Mouse (Mus musculus) left cerebral cortex, postnatal 4 days (tissue): Measurements from ENCODE around the gene Rps6ka1. TPM values are rescaled to one million over a fixed set of nuclear protein-coding genes. Genes with fewer than 3 reads are reported as not detected.

Experiments
- DNase-seq: peaks from one replicate; pipeline ENCODE4 v3.0.0-alpha.2; 2022
- intact Hi-C: fragments of 180-260 bp; cut with DNase I; formaldehyde crosslinking; loops from one replicate; pipeline ENCODE4 v1.15.1; 2025
- total RNA-seq, 2 experiments: library from RNA; stranded (reverse); gene quantifications; 2 replicates each; pipeline ENCODE4 v1.2.3; 2021

Gene Rps6ka1
- total RNA-seq, 2 experiments from 2014 or later: 16.8 to 18.7 TPM

GRCm38 (mm10) chr4:133899241-133899800, 11.7 kb upstream of the Rps6ka1 start:
- DNase-seq: no peak
- intact Hi-C loops: no loop called here

GRCm38 (mm10) chr4:133898151-133898550, 10.6 kb upstream of the Rps6ka1 start:
- DNase-seq: no peak

DNA sequence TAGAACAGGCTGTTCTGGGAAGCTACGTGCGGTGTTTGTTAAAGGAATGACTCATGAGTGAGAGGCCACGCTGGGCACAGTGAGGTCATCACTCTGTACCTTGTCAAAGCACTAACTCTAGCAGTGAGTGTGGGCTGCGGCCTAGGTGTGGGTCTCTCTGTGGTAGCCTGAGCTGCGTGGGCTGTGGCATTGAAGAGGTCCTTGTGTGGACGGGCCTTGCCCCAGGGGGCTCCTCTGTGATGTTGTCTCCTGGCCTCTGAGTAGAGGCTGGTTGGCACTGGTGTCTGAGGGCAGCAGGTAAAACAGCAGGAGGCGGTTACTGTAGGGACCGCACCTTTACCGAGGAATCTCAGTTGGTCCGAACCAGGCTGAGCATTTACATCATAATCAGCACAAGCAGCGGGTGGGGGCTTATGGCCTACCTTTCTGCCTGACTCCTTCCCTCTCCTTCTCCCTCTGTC, 9.9 kb upstream of the Rps6ka1 start:
- DNase-seq: no peak
- intact Hi-C loops: no loop called here

More at GRCm38 (mm10) chr4:133898151-133898550, 10.6 kb upstream of the Rps6ka1 start:
- intact Hi-C loops: no loop called here

DNA sequence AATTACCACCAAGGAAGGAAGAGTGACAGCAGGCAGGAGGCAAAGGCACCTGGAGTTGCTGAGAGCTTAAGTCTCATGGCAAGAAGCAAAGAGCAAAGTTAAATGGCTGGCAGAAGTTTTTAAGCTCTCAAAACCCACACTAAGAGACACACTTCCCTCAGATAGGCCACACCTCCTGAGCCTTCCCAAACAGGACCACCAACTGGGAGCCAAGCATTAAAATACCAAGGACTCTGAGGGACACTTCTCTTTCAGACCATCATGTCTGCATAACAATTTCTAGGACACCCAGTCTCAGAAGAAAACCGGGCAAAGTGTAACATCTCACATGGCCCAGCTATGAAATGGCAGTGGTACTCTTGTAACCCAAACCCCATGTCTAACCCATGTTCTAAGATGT, 9.4 kb upstream of the Rps6ka1 start:
- intact Hi-C loops: no loop called here
- no peak for DNase-seq

DNA sequence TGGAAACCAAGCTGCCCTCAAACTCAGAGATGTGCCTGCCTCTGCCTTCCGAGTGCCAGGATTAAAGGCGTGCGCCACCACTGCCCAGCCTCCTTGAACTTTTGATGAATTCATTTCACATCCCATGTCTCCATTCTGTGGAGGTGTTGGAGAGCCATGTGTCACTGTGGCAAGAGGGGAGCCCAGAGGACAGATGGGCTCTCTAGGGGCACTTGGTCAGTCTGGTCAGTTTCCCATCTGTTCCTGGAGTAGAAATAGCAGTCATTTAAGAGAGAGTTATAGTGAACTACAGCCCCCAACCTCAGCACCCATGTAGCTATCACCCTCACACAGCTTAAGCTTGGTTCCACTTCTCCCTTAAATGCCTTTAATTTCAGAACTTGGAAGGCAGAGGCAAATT, 8.4 kb upstream of the Rps6ka1 start:
- intact Hi-C loops: no loop called here
- no peak for DNase-seq

DNA sequence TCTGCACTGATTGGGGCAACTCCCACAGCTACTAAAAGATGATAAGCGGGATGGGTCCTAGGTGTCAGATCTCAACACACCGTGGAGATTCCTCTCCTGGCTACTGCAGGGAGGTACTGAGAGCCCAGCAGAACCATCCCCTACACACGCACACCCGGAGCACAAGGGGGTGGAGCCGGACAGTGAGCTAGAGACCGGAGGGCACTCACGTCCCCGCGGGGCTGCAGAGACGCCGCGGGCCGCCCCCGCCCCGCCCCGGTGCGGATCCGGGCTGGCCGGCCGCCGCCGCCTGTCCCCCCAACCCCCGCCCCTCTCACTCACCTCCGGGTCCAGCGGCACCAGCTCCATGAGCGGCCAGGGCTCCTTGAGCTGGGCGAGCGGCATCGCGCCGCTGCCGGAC, 348 bp downstream of the Rps6ka1 start:
- intact Hi-C loops: no loop called here
- no peak for DNase-seq

GRCm38 (mm10) chr4:133885991-133886501, 1.6 kb downstream of the Rps6ka1 start:
- no peak for DNase-seq
- intact Hi-C loops: no loop called here

DNA sequence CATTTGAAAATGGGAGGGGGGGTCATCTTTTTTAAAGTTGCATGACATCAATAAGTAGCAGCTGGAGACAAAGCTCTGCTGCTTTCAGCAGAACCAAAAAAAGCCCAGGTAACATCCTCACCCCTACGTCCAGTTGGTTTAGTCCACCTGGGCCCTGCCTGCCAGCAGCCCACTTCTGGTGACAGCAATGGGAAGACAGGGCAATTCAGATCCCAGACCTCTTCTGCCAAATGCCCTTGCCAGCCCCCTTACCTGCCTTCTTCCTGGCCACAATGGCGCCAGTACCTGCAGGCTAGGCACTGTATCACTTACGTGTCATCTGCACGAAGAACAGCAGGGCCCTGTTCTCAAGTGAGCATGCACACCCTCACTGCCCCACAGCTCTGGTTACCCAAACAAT, 2.3 kb downstream of the Rps6ka1 start:
- no peak for DNase-seq

DNA sequence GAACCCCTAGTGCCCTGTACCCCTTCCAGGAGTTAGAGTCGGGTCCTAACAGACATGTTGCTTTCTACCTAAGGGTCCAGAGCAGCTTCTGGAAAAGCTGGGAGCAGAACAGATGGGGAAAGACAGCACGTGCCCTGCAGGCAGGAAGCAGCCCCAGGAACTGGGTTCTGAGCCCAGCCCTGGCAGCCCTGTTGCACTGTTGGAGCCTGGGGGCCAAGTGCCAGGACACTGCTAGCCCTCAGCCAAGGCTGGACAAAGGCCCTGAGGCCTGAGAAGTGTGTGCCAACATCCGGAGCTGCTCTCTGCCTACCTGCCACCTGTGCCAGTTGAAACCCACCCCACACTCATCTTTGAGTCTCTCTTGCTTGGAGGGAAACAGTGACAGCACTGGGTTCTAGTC, 2.7 kb downstream of the Rps6ka1 start:
- peak; percentile 55 for DNase-seq
- intact Hi-C loops: no loop called here

More for the DNA sequence above, 2.3 kb downstream of the Rps6ka1 start:
- intact Hi-C loops: no loop called here

DNA sequence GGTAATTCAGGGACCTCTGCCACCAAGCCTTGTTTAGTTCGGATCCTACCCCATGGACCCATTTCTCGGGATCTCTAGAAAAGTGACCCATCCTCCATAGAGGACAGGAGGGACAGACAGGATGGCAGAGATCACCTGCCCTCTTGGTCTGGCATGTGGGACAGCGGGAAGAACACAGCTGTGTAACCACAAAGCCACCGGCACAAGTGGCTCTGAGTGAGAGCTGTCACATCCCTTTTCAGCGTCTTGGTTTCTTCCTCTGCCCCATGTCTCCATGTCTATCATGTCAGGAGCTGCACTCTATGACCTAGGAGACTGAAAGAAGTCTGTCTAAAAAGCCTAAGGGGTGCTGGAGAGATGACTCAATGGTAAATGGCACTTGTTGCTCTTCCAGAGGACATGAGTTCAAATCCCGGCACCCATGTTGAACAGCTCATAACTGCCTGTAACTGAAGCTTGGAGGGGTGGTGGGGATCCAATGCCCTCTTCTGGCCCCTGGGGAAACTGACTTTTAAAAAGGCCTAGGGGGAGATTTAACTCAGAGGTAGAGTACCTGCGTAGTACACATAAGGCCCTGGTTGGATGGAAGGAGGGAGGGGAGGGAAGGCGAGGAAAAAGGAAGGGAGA, 3.4 kb downstream of the Rps6ka1 start:
- intact Hi-C loops: no loop called here
- no peak for DNase-seq

- intact Hi-C loops: no loop called here
- DNase-seq: no peak
These were observed 5.7 kb downstream of the Rps6ka1 start for GRCm38 (mm10) chr4:133881851-133882250.

GRCm38 (mm10) chr4:133881399-133881798, 6.2 kb downstream of the Rps6ka1 start:
- DNase-seq: no peak
- intact Hi-C loops: no loop called here

DNA sequence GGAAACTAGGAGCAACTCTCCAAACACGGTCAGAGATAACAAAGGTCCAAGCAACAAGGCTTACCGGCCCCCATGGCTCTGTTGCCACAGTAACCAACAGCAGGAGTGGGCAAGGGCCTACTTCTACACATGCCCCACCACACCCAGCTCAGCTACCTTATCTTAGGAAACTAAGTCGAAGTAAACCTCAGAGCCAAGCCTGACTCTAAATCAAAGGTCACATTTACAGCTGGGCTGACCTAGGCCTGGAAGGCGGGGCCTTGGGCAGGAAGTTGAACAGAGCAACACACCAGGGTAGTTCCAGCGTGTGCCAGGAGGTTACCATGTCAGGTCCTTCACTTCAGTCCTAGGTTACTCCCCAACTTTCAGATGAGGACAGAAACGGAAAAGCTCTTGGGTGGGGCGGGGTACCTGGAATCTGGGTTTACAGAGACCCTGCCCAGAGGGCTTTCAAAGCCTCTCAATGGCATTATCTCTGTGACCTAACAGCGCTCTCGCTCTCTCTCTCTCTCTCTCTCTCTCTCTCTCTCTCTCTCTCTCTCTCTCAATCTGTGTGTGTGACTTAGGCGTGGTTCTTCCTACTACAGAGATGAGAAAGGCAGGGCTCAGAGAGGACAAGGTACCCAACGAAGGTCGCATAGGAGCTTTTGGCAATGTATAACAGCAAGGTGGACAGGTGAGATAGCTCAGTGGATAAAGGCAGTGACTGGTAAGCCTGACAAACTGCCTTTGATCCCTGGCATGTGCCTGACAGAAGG, 8.3 kb downstream of the Rps6ka1 start:
- intact Hi-C loops: no loop called here
- no peak for DNase-seq

- intact Hi-C loops: no loop called here
- no peak for DNase-seq
These were observed 9.5 kb downstream of the Rps6ka1 start for GRCm38 (mm10) chr4:133877850-133878755.

DNA sequence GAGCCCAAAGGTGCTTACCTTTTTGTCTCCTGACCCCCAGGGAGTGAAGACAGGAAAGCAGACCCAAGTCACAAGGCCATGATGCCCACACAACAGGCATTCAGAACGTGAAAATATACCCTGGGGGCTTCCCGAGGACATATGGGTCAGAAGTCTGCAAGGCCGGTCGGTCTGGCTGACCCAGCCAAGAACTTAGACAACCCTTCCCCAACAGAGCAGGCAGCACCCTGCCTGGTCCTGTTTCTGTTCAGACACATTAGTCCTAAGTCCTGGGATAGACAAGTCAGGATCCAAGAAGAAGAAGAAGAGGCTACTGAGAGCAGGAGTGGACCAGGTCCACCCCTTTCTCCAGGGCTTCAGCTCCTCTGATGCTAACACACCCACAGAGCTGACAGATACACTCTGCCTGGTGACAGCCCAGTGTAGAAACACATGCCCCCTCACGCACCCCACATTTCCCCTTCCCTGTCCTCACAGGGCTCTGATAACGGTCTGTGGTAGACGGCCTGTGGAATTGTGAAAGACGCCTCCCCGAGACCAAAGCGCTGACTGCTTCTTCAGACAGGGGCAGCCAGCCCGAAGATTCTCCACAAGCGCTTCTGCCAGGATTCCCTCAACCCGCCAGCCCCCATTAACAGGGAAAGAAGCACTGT, 12.6 kb downstream of the Rps6ka1 start:
- DNase-seq: no peak
- intact Hi-C loops: no loop called here

GRCm38 (mm10) chr4:133873926-133874864, 13.4 kb downstream of the Rps6ka1 start:
- intact Hi-C loops: no loop called here
- no peak for DNase-seq

DNA sequence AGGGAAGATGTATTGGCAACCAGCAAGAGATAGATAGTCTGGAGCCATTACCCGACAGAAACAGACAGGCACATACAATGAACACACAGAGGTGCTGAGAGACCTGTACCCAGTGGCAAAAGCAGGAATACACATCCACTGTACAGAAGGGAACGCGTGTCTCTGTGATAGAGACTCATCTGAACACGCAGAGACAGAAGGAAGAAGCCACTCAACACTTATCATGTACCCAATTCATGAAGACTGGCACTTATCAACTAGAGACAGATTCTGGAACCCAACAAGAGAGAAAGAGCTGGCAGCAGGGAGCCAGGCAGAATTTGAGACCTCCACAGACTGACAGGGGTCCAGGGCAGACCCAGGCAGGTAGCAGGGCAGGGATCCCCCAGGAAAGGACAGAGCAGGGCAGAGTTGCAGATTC, 14.2 kb downstream of the Rps6ka1 start:
- DNase-seq: no peak
- intact Hi-C loops: no loop called here

DNA sequence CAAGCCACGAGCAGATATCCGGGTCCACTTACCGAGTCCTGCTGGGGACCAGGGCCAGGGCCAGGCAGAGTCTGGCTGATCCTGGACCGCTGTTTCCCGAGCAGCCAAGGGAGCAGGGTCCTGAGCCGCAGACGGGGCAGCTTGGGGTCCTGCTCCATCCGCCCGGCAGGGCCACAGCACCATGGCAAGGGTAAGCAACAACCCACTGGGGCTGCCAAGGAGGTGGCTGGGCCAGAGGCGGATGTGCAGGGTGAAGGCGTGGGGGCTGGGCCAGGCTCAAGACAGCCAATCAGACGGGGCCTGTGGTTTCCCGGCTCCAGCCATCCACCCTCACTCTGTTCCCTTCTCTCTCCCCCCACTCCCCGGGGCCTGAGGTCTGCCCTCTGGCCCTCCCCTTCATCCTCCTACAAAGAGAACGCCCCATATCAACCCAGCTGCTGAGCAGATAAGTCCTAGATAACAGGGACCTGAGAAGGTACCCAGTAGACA, 14.7 kb downstream of the Rps6ka1 start:
- intact Hi-C loops: no loop called here
- DNase-seq: no peak

DNA sequence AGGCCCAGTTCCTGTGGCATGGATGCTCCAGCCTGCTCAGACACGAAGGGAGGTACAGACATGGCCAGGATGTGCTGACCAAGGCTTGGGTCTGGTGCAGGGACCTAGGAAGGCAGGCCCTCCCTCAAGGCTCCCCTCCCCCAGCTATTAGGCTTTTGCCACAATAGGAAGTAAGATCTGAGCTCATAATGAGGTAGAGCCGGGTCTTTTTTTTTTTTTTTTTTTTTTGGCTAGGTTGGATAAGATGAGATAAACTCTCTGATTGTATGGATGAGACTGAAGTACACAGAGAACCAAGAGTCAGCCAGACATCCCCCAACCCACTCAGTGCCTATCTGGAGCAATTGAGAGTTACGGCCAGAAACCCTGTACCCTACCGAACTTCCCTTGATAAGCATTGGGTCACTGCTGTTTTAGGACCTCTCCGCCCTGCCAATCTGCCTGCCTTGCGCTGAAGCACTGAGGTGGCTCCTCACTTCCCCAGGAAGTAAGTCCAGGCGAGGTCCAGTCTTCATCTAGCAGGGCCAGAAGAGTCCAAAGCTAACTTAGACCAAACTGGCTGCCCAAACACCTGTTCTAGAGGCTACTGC, 15.3 kb downstream of the Rps6ka1 start:
- DNase-seq: no peak
- intact Hi-C loops: no loop called here
